Mouse (Mus musculus) megakaryocyte, embryonic 14.5 days (primary cell): ENCODE measurements around the gene Comtd1. TPM values are rescaled to one million over a fixed set of nuclear protein-coding genes. Genes with fewer than 3 reads are reported as not detected.

Experiments
- H3K27me3 ChIP-seq: replicated peaks from 2 replicates; pipeline ENCODE3; 2012; ENCODE audit warnings: inconsistent platforms
- H3K36me3 ChIP-seq: replicated peaks from 2 replicates; pipeline ENCODE3; 2012; ENCODE audit warnings: low read length, inconsistent platforms, mixed read lengths
- H3K4me1 ChIP-seq: 2 replicates; pipeline ENCODE4 v1.6.1; 2012; ENCODE audit warnings: inconsistent platforms
- H3K4me3 ChIP-seq: replicated peaks from 2 replicates; pipeline ENCODE3; 2012; ENCODE audit warnings: moderate library complexity, mild to moderate bottlenecking, inconsistent platforms
- H3K9me3 ChIP-seq: 2 replicates; pipeline ENCODE4 v1.6.1; 2012; ENCODE audit warnings: inconsistent platforms
- FLI1 ChIP-seq: IDR thresholded peaks from 2 replicates; pipeline ENCODE4 v1.6.1; 2012; ENCODE audit warnings: low read length, inconsistent platforms, mixed read lengths
- GATA1 ChIP-seq: IDR thresholded peaks from 3 replicates; pipeline ENCODE4 v1.6.1; 2012; ENCODE audit warnings: mixed read lengths, low read length, inconsistent platforms, borderline replicate concordance
- polyA plus RNA-seq: library from polyadenylated mRNA; stranded (reverse); fragments of >175 nt; gene quantifications from 2 replicates; pipeline ENCODE4 v1.2.3, GENCODE M21; 2012; ENCODE audit warnings: low replicate concordance; ENCODE audit not compliant: insufficient read depth

The Comtd1 gene
- polyA plus RNA-seq, 1 experiment: 44.1 TPM

GRCm38 (mm10) chr14:21851996-21852791 is 3.4 kb upstream of the Comtd1 start:
- peaks cover 3% of the 10 kb centered on the region for H3K36me3 ChIP-seq
- no peak for TF ChIP-seq FLI1
- no peak for TF ChIP-seq GATA1
- H3K4me1 ChIP-seq: peaks cover 61% of the 10 kb centered on the region
- H3K9me3 ChIP-seq: no peaks in the 10 kb centered on the region
- H3K4me3 ChIP-seq: no peak overlapping the region
- H3K27me3 ChIP-seq: peaks cover 3% of the 10 kb centered on the region

DNA sequence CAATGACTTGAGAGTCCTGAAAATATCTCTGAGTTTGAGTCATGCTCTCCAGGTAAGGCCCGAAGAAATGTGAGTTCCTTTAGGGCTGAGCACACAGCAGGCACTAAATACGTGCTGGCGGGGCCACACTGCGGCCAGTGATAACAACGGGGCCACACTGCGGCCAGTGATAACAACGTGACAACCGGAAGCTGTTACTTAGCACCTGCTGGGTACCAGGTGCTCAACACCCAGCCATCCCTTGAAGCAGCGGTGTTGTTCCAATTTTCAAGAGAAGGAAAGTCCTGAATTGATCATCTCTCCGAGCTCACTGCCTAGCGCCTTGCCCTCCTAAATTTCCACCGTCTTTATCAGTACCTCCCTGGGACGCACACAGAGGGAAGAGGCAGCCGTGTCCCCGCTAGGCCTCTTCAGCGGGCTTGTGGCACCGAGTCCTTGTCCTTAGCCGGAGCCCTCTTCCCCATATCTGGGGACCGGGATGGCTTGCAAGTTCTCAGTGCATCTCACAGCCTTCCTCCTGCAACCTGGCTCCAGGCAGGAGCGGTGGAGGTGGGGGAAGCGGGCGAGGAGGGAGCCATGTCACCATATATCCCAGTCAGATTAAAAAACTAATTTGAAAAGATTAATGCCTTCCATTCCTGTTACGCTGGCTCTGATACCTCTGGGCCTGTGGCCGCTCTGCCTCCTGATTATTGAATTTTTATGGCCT is 1.8 kb upstream of the Comtd1 start:
- Histone ChIP-seq H3K27me3 (no peaks in the 10 kb centered on the region), H3K9me3 (no peaks in the 10 kb centered on the region), H3K4me1 (peaks cover 71% of the 10 kb centered on the region), H3K36me3 (peaks cover 19% of the 10 kb centered on the region), H3K4me3 (no peak overlapping the region)
- TF ChIP-seq GATA1 (no peak), FLI1 (no peak)

DNA sequence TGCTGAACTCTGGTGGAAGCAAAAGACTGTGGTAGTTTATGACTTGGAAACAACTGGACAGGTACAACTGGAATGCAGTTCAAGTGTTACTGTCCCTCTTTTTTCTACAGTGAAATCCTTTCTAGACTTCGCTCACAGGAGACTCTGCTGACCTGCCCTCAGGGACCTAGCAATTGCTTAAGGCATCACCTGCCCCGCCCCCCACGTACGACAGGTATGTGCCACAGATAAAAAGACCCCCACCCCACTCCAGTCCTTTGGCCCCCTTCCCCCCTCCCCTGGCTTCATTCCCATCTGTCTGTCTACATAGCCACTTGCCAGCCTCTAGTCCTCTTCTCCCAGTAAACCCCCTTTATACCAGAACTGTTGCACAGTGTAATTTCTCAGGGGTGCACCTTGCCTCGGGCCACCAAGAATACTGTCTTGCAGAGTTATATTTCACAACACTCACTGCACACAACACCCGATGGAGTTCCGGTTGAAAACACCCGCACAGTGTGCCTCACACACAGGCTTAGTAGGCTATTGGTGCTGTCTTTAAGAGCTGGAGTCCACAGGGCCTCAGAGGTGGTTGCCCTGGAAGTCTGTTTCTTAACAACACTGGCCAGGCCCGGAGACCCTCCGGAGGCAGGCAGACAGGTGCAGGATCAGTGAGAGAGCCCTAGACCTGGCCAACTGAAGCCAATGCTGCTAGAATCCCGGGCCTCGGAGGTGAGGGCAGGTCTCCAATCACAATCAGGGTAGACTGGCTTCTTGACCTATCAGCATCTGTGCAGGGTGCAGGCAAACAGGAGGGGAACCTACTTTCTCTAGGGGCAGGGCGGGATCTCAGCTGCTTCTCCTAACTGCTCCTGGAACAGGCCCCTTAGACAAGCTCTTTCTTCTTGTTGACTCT is 994 bp upstream of the Comtd1 start:
- TF ChIP-seq GATA1: no peak
- no peak for TF ChIP-seq FLI1
- peaks cover 70% of the 10 kb centered on the region for H3K4me1 ChIP-seq
- peaks cover 27% of the 10 kb centered on the region for H3K36me3 ChIP-seq
- no peaks in the 10 kb centered on the region for H3K9me3 ChIP-seq
- H3K4me3 ChIP-seq: no peak overlapping the region
- H3K27me3 ChIP-seq: no peaks in the 10 kb centered on the region

GRCm38 (mm10) chr14:21847381-21848165 is 1.2 kb downstream of the Comtd1 start:
- H3K4me1 ChIP-seq: peaks cover 70% of the 10 kb centered on the region
- no peaks in the 10 kb centered on the region for H3K9me3 ChIP-seq

DNA sequence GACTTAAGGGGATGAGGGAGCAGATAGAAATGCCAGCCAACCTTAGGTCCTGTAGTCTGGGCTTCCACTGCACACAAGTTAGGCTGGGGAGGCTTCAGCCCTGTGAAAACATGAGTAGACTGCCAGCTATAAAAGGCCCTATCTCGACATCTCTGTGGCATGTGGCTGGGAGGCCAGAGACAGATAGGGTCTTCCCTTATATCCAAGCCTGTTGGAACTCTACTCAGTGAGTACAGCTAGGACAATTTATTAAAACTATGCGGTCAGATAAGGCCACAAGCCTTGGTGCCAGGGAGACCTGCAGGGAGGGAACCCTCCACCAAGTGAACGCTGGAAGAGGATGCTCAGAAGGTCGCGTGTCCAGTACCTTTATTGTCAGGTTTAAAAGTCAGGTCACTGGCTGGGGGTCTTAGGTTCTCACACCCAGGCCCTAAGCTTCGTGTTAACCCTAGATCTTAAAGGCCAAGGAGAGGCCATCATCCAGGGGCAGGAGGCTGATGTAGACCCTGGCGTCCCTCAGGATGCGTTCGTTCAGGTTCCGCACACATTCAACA is 1.9 kb downstream of the Comtd1 start:
- H3K27me3 ChIP-seq: no peaks in the 10 kb centered on the region
- peaks cover 69% of the 10 kb centered on the region for H3K4me1 ChIP-seq
- no peak for TF ChIP-seq GATA1
- no peak for TF ChIP-seq FLI1
- peak overlapping the region; percentile 95 for H3K4me3 ChIP-seq
- no peaks in the 10 kb centered on the region for H3K9me3 ChIP-seq
- H3K36me3 ChIP-seq: peaks cover 55% of the 10 kb centered on the region

More at GRCm38 (mm10) chr14:21847381-21848165, 1.2 kb downstream of the Comtd1 start:
- Histone ChIP-seq H3K36me3 (peaks cover 49% of the 10 kb centered on the region), H3K4me3 (peak overlapping the region; percentile 95), H3K27me3 (no peaks in the 10 kb centered on the region)
- TF ChIP-seq FLI1 (no peak), GATA1 (no peak)

DNA sequence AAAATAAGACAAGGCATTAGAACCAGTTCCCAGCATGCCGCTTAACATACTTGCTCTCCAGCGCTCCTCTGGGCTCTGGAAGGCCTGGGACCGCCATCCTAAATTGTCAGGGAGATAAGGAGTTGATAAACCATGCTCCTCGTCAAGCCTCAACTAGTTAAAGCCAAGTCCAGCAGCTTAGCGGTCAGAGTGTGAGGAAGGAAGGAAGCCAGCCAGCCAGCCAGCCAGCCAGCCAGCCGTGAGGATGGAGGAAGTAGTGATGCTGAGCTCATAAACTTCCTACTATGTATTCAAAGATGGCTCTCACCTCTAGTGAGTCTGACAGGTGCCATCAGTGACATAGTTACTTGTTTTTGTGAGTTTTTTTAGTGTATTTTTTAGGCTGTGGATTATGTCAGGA is 5.5 kb downstream of the Comtd1 start:
- TF ChIP-seq FLI1: no peak
- no peak for TF ChIP-seq GATA1
- Histone ChIP-seq H3K9me3 (no peaks in the 10 kb centered on the region), H3K4me3 (no peak overlapping the region), H3K36me3 (peaks cover 86% of the 10 kb centered on the region), H3K27me3 (no peaks in the 10 kb centered on the region), H3K4me1 (peaks cover 60% of the 10 kb centered on the region)

DNA sequence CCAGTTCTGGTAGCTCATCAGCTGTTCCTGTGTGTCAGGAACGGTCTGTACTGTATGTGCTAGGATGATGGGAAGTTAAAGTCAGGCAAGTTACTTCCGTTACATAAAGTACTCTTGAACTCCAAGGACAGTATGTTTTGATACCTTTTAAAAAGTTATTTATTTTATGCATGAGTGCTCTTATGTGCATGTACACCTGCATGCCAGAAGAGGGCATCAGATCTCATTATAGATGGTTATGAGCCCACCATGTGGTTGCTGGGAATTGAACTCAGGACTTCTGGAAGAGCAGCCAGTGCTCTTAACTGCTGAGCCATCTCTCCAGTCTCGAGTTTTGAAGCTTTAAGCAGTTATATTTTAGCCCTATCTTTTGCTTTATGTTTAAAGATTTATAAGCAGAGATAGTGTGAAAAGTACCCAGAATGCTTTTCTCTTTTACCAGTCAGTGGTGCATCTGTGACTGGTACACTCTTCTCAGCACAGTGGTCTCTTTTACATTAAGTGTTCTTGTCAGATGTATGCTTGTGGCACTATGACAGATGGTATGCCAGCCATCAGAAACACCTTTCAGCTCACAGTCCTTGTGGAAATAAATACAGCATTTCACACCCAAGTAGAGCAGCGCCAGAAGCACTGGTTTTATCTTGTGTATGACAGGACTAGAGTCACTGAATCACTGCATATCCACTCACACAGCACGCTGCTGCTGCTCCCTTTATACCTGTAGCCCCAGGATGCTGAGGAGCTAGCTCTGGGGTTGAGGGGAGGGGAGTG is 6.8 kb downstream of the Comtd1 start:
- peaks cover 47% of the 10 kb centered on the region for H3K4me1 ChIP-seq
- no peaks in the 10 kb centered on the region for H3K9me3 ChIP-seq
- no peak overlapping the region for H3K4me3 ChIP-seq
- H3K27me3 ChIP-seq: no peaks in the 10 kb centered on the region
- no peak for TF ChIP-seq FLI1
- TF ChIP-seq GATA1: no peak
- H3K36me3 ChIP-seq: peaks cover 96% of the 10 kb centered on the region

DNA sequence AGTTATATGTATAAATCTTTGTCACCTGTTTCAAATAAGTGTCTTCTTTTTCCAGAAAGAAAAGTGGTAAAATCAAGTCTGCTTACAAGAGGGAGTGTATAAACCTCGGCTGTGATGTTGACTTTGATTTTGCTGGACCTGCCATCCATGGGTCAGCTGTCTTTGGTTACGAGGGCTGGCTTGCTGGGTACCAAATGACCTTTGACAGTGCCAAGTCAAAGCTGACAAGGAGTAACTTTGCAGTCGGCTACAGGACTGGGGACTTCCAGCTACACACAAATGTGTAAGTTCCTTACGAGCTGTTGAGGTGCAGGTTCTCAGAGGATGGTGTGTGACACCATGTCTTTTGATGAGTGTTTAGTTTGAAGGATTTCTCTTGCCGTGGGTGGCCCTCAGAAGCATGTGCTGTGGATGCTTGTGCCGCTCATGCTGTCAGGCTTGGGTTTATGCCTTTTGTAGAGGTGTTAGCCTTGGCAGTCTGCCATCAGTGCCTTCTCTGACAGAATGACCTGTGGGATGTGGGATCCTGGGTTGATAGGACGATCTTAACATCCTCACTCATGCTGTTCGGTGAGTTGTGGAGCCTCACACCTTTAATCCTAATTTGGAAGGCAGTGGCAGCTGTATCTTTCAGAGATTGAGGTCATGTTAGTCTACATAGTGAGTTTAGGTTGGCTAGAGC is 10.3 kb downstream of the Comtd1 start:
- TF ChIP-seq FLI1 (no peak), GATA1 (no peak)
- no peaks in the 10 kb centered on the region for H3K9me3 ChIP-seq
- peaks cover 38% of the 10 kb centered on the region for H3K4me1 ChIP-seq
- no peak overlapping the region for H3K4me3 ChIP-seq
- no peaks in the 10 kb centered on the region for H3K27me3 ChIP-seq
- peaks cover 94% of the 10 kb centered on the region for H3K36me3 ChIP-seq
